Mouse (Mus musculus): ENCODE measurements around the gene Stmnd1. TPM values are rescaled to one million over a fixed set of nuclear protein-coding genes. Genes with fewer than 3 reads are reported as not detected.

Stmnd1 gene
- polyA plus RNA-seq (2012; rRNA removed): 0.88 and 1.8 TPM in 2 replicates

DNA sequence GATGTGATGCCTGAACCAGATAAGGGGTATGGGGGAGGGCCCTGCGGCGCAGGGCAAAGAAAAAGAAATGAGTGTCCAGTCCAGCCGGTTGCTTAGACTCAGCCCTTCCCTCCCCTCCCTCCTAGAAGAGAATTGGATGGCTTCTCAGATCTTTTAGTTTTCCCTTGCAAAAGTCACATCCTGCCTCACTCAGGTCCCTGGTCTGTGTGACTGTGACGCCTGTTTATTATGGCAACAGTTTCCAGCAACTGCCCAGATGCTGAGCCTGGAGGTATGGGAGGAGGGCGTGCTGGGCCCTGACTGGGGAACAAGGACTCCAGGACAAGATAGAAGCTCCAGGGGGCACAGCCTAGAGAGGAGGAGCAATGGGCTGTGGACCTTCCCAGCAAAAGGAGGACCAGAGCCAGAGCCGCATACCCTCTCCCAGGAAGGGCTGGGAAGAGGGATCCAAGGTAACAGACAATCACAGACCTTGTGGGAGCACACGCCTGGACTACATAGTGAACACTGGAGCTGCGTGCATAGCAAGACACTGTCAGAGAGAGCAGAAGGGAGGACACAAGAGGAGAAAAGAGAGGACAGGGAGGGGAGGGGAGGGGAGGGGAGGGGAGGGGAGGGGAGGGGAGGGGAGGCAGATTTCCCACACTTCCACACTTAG is at the start of gene Stmnd1:
Gene Stmnd1 (plus strand): TSS at position 269 of the 658 bp plus-strand sequence.

Other genes starting within 250 kb of the Stmnd1 start
- 101 and 120 TPM in 2 replicates for gene Rbm24, start 144.7 kb downstream of the Stmnd1 start, polyA plus RNA-seq (2012; rRNA removed)
- 18.7 and 23.6 TPM in 2 replicates for gene Cap2, start 228.1 kb downstream of the Stmnd1 start, polyA plus RNA-seq (2012; rRNA removed)

Data from ovary, adult 2 months (tissue).